Comparison of ENCODE assay signal across 8 mouse cellular contexts in genomic region chr4:98545376-98545775, GRCm38 (mm10).
DNase-seq lines count a peak whose midpoint lies in the region; ATAC-seq lines count a peak whose summit lies in the region.

No protein-coding gene starts in this region.

- H3K9me3 ChIP-seq in midbrain, embryonic 13.5 days, result no peaks in the 10 kb centered on the region

- H3K36me3 ChIP-seq in midbrain, embryonic 13.5 days, result no peaks in the 10 kb centered on the region

- H3K27me3 ChIP-seq in midbrain, embryonic 13.5 days, result no peaks in the 10 kb centered on the region

- 22% methylated on average over 1 of the region's 1 CpGs for WGBS in midbrain, embryonic 13.5 days

- peak; percentile 64 for ATAC-seq in frontal cortex, adult (ENCODE audit: low TSS enrichment)
- peak; percentile 78 for ATAC-seq in midbrain, embryonic 13.5 days
- no peak for ATAC-seq in inflammation-experienced regulatory T-cells, adult 6 months

- no peak overlapping the region for H3K4me3 ChIP-seq in midbrain, embryonic 13.5 days (replicated peaks)

- no peak overlapping the region for H3K9ac ChIP-seq in midbrain, embryonic 13.5 days (replicated peaks)

- H3K27ac ChIP-seq in midbrain, embryonic 13.5 days, result no peak overlapping the region

- DNase-seq in frontal cortex, postnatal 10 days (ENCODE audit: low spot score in 2 of 2), result no peak
- peak; percentile 38 for DNase-seq in thymus, postnatal 14 days
- no peak for DNase-seq in thymus, postnatal 4 days
- peak; percentile 34 for DNase-seq in heart, postnatal 4 days
- DNase-seq in testis, postnatal 14 days (ENCODE audit: low spot score), result no peak

- H3K4me2 ChIP-seq in midbrain, embryonic 13.5 days (replicated peaks), result no peak overlapping the region

- peaks cover 21% of the 10 kb centered on the region for H3K4me1 ChIP-seq in midbrain, embryonic 13.5 days (replicated peaks)

Comparison
In these comparisons a context has a peak if more than half of its experiments do, and no peak if none do; other contexts are left out.
1. DNase-seq: peak in thymus, postnatal 14 days (single experiment) and heart, postnatal 4 days (single experiment); none in frontal cortex, postnatal 10 days (0 of 2), thymus, postnatal 4 days (single experiment) and testis, postnatal 14 days (single experiment).